Mouse (Mus musculus): ENCODE results near the gene Iqsec3.

Iqsec3 gene

GRCm38 (mm10) chr6:121366537-121366936 is 106.9 kb downstream of the Iqsec3 start:
- peak; percentile 58 for DNase-seq (ENCODE audit: low spot score)

- DNase-seq (ENCODE audit: low spot score), result no peak
Observed at GRCm38 (mm10) chr6:121363956-121364355, 109.5 kb downstream of the Iqsec3 start.

DNA sequence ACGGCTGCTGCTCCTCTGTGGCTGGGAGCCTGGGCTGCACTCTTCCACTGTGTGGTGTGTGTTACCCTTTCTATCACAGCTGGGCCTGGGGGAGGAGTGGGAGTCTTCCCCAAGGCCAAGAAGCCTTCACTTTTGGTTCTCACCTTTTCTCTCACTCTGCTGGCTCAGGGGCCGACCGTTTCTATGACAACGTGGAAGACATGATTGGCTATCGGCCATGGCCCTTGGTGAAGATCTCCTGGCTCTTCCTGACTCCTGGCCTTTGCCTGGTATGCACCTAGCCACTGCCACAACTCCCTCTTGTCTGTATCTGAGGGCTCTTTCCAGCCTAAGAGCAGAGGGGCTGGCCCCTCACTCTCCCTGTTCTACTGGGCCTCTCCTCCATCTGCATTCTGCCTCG is 110.4 kb downstream of the Iqsec3 start:
- DNase-seq (ENCODE audit: low spot score), result no peak

DNA sequence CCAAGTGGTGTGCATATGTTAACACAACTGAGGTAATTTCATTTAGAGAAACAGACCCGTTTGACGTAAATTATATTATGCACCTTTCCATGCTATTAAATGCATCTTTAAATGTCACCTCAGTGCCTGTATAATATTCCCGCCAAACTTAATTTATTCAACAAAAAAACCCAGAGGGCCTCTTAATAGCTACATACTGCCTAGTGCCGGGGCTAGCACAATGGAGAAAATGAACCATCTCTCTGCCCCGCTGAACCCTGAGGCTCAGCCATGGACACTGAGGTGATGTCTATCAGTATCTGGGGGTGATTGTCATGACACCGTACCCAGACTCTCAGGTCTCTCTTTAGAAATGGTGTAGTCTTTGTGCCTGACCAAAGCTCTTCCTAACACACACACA is 116.2 kb downstream of the Iqsec3 start:
- DNase-seq (ENCODE audit: low spot score), result no peak

DNA sequence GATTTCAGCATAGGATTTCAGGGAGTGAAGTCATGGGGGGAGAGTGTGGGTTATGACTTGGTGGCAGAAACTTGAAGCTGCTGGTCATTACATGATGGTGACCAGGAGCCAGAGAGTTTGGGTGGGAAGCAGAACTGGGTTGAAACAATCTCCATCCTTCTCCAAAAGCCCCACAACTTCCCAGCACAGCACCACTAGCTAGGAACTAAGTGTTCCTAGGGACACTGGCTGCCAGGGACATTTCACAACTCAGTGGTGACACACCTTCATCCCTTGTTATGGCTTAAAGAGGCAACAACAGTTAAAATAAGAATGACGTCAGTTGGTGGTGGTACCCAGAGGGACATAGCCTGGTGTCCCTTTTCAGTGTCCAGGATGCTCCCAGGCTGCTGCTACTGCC is 117.4 kb downstream of the Iqsec3 start:
- DNase-seq (ENCODE audit: low spot score), result no peak

DNA sequence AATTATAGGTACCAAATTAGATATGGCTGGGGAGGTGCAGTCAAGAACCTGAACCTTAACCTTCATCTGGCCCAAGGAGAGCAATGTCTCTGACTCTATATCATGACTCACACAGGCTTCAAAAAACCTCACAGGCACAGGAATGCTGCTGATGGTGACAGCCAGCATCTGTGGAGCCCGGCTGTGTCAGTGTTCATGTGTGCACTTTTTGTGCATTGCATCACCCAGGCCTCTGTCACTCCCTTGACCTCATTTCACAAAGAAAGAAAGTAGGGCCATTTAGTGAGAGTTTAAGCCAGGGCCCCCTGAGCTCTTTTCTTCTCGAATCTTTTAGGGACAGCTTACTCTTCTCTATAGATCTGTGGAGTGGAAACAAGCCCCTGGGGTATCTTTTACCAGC is 121.2 kb downstream of the Iqsec3 start:
- no peak for DNase-seq (ENCODE audit: low spot score)

- peak; percentile 35 for DNase-seq (ENCODE audit: low spot score)
Observed at GRCm38 (mm10) chr6:121346428-121346827, 127.0 kb downstream of the Iqsec3 start.

GRCm38 (mm10) chr6:121344329-121344728 is 129.1 kb downstream of the Iqsec3 start:
- DNase-seq (ENCODE audit: low spot score), result no peak

- no peak for DNase-seq (ENCODE audit: low spot score)
Observed at GRCm38 (mm10) chr6:121343771-121344123, 129.7 kb downstream of the Iqsec3 start.

GRCm38 (mm10) chr6:121343026-121343770 is 130.3 kb downstream of the Iqsec3 start, which contains the start of gene Slc6a12:
Gene Slc6a12 (plus strand): TSS chr6:121343076.
- no peak for DNase-seq (ENCODE audit: low spot score)

DNA sequence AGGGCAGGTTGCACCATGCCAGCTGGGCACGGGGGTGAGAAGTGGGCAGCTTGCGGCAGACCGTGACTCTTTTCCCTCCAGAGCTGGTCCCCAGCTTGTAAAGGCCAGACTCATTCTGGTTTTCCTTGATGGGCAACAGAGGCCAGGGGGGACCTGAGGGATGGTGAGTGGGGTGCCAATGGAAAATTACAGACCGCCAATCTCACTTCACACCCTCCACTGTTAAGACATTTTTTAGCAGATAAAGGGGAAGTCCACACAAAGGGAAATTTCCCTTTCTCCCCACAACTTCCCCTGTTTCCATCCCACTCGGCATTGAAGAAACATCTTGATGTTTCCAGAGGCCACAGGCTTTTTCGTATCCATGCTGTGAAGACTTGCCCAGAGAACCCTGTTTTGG is 131.8 kb downstream of the Iqsec3 start:
- DNase-seq (ENCODE audit: low spot score), result no peak

DNA sequence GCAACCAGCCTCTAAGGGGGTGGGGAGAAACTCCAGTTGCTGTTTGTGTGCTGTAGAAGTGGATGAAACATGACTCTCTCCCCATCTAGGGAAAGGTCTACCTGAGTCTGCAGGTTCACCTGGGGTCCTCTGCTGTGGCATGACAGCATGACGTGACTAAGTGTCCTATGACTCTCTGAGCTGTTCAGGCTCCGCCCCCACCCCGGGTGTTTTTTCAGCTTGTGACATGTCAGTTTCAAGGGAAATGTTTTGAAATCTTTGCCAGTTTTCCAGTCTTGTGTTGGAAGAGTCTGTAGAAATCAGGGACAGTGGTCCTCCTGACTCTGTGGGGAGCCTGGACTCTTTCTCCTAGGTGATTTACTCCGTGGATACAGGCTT is 135.0 kb downstream of the Iqsec3 start:
- no peak for DNase-seq (ENCODE audit: low spot score)

GRCm38 (mm10) chr6:121337770-121338518 is 135.5 kb downstream of the Iqsec3 start:
- peak; percentile 95 for DNase-seq (ENCODE audit: low spot score)

DNA sequence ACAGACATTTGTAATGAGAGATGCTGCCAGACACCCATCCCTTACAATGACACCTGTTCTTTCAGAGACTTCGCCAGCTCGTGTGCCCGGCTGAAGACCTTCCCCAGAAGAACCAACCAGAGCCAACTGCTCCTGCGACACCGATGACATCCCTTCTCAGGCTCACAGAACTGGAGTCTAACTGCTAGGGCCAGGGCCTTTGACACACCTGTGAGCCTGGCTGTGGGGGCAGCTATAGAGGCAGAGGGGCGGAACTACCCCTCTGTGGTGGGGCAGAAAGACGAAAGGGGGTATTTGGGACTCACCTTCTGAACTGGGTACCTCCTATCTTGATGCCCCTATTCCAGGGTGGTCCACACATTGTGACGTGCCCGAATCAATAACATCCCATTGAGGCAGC is 136.2 kb downstream of the Iqsec3 start:
- DNase-seq (ENCODE audit: low spot score), result no peak

DNA sequence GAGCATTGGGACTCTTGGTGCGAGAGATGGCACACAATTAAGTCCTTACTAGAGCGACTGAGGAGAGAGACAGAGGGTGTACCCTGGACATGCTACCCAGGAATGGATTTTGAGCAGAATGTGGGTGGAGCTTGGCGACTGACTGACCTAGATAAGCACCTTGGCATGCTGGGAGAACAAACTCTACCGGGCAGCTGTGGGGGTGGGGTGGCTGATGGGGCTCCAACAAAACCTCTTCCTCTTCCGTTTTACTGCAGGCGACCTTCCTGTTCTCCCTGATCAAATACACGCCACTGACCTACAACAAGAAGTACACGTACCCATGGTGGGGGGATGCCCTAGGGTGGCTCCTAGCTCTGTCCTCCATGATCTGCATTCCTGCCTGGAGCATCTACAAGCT is 136.9 kb downstream of the Iqsec3 start:
- no peak for DNase-seq (ENCODE audit: low spot score)

- no peak for DNase-seq (ENCODE audit: low spot score)
Observed at GRCm38 (mm10) chr6:121335841-121336240, 137.6 kb downstream of the Iqsec3 start.

- peak; percentile 75 for DNase-seq (ENCODE audit: low spot score)
Observed at GRCm38 (mm10) chr6:121329848-121330508, 143.5 kb downstream of the Iqsec3 start.

DNA sequence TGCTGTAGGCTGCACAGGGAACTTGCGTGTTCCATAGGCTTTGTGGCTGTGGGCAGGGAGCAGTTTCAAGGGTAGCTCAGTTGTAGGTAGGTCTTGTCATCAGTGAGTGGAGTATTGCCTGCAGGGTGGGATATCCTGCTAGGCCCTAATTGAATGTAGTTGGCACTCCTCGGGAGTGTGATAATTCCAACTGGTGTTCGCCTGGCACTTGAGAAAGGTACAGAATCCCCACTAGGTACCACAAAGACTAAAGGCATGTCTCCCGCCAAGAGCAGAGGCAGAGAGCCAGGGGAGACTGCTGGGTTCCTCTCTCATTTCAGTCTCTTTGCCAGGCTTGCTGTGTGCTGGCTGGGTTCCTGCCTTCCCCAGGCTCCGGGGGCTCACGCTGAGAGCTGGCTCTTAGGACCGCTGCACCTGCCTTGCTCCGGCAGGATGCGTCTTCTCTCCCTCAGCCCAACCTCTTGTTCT is 145.0 kb downstream of the Iqsec3 start:
- DNase-seq (ENCODE audit: low spot score), result no peak

DNA sequence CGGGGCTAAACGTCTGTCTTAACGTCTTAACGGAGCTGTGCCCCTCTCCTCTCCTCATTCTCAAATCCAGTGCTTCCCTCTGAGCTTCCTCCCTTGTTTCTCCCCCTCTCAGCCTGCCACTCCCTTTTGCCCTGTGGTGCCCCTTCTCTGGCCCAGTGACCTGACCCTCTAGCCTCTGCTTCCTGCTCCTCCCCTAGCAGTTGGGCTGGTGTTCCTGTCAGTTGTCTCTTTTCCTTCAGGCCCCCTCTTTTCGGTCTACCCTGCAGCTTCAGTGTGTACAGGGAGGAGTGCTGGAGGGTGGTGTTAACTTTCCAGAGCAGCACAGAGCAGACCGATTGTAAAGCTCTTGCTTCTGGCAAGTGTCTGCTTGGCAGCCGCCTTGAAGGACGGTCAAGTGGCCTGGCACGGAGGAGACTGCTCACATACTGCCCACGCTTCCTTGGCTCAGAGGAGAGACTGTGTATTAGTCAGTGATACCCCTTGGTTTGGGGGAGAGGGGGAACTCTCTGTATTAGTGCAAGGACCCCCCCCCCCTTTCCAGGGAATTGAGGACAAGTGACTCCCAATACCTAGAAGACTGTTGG is 146.9 kb downstream of the Iqsec3 start:
- DNase-seq (ENCODE audit: low spot score), result peak; percentile 23

- DNase-seq (ENCODE audit: low spot score), result no peak
Observed at GRCm38 (mm10) chr6:121325740-121326139, 147.7 kb downstream of the Iqsec3 start.

GRCm38 (mm10) chr6:121325298-121325697 is 148.2 kb downstream of the Iqsec3 start:
- no peak for DNase-seq (ENCODE audit: low spot score)

Data from embryo, embryonic 10.5 days (tissue).